Mouse (Mus musculus): Measurements from ENCODE around the gene Dlx6.
A peak's percentile ranks its signal among the peaks of the same experiment; 100 is the strongest.

Gene Dlx6

DNA sequence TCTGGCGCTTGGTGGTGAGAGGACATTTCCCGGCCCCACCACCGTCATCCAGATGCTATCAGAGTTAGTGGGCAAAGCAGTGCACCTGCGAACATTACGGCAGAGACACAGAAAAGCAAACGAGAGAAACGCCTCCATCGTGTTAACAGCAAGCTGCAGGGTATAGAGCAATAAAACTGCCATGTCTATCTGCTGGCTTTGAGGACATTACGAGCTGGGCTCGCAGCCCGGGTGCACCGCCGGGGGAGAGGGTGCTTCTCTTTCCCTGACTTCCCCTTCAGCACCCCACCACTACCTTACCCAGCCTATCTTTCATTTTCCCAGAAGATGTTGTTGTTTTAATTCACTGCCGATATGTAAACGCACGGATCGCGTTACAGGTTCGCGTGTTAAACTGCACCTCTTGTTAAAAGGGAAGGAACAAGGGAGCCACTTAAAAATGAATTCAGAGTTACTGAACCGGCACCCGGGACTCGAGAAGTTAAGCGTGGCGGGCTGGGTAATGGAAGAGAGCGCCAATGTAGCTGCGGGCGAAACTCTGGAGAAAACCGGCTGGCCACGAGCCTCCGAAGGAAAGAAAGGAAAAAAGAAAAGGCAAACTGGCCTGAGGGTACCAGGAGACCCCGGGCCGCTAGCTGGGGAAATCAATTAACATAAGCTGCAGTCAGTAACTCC lies 2.6 kb upstream of the Dlx6 start:
- DNase-seq: peak; percentile 68

DNA sequence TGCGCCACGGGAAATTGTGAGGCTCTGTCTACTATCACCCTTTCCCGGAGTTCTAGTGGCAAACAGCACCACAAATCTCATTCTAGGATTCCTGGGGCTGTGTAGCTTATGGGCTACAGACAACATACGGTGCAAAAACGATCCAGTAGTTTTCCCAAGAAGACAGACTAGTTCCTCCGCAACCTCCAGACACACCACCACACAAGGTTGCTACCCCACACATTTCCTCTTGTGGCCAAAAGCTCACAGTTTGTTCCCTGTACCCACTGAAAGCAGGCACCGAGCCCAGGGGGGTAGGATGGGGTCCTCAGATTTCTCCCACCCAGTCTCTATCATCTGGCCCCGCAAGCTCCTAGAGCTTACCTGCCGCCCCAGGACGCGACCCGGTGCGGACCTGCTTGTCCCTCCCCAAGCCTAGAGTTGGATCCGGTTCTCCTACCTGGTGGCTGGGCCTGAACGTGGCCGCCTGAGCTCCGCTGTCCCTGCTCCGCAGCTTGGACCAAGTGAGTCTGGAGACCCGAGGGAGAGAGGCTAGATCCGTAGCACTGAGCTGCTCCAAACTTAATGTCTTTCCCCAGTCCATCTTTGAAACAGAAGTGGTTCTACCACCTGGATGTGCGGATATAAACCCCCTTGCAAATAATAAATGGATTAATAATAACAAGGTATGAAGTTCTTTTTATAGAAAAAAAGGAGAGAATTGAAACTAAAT lies 1.9 kb upstream of the Dlx6 start:
- DNase-seq: peak; percentile 83

- DNase-seq: peak; percentile 33
These were observed 1.2 kb upstream of the Dlx6 start for GRCm38 (mm10) chr6:6861798-6862428.

DNA sequence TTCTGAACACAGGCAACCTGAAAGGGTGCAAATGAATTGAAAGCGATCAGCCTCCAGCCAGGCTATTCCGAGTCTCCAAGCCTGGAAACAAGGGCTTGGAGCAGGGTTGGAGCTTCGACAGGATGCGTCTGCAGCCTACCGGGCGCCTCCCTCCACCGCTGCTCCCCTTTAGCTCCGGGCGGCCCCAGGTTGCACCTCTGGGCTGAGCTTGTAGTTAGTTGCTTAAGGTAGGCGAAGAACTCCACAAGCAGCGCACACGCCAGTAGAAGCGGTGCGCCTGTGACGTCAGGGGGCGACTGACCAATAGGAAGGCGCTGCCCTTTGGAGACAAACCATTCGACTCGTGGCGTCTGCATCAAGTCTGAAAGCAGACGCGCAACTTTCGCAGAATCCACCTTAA lies 523 bp upstream of the Dlx6 start:
- DNase-seq: peak; percentile 91

DNA sequence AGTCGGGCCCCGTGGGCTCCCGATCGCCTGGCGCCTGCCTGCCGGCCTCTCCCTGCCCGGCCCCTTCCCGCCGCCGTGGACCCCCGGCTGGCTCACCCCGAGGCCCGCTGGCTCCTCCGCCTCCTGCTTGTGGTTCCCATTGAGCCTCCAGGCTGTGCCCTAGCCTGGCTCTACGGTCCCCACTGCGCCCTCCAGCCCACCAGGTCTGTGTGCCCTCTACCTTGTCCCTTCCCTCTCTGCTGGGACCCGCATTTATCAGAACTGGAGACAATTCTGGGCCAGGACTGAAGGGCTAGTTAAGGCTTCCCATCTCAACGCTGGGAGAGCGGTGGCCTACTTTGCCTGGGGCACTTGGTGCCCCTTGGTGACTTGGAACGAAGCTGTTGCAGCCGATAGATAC lies 821 bp downstream of the Dlx6 start:
- peak; percentile 81 for DNase-seq

DNA sequence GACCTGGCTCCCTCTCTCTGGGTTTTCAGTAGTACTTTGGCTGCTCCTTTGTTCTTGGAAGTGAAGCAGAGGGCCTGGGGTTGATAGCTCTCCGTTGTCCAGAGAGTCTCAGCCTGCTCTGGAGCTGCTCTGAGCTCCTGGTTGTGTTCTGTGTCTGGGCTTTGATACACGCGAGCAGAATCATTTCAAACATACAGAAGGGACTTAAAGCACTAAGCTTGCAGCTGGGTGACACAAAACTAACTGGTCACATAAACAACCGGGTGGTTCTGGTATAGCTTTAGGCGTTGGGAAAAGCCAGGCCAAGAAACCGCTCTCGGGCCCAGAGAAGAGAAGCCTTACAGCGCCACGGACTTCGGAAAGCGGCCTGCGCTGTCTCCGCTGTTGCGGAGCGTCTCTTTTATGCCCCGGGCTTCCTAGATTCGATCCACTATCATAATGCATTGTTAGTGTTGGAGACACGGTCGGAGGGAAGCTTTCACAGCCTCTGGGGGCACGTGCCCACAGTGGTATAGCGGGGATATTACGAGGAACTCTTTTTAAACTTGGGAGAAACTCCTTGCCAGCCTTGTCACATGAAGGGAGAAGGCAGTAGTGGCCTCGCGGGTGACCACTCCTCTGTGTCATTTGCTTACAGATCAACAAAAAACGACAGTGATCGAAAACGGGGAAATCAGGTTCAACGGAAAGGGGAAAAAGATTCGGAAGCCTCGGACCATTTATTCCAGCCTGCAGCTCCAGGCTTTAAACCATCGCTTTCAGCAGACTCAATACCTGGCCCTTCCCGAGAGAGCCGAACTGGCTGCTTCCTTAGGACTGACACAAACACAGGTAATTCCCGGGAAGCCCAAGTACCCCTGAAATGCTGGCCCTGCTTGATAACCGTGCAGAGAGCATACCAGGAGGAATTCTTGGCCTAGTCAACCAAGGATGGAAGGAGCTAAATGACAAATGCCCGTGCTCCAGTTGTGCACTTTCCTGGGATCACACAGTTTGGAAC lies 1.6 kb downstream of the Dlx6 start:
- peak; percentile 86 for DNase-seq

GRCm38 (mm10) chr6:6867031-6867430 lies 3.9 kb downstream of the Dlx6 start:
- peak; percentile 85 for DNase-seq

- DNase-seq: peak; percentile 13
These were observed 6.0 kb downstream of the Dlx6 start for GRCm38 (mm10) chr6:6869041-6869685.

- peak; percentile 54 for DNase-seq
These were observed 7.0 kb downstream of the Dlx6 start for GRCm38 (mm10) chr6:6869961-6870800.

GRCm38 (mm10) chr6:6870876-6871420 lies 7.8 kb downstream of the Dlx6 start:
- DNase-seq: peak; percentile 60

- DNase-seq: no peak
These were observed 8.6 kb downstream of the Dlx6 start for GRCm38 (mm10) chr6:6871692-6872091.

- peak; percentile 44 for DNase-seq
These were observed 9.7 kb downstream of the Dlx6 start for GRCm38 (mm10) chr6:6872873-6873272.

DNA sequence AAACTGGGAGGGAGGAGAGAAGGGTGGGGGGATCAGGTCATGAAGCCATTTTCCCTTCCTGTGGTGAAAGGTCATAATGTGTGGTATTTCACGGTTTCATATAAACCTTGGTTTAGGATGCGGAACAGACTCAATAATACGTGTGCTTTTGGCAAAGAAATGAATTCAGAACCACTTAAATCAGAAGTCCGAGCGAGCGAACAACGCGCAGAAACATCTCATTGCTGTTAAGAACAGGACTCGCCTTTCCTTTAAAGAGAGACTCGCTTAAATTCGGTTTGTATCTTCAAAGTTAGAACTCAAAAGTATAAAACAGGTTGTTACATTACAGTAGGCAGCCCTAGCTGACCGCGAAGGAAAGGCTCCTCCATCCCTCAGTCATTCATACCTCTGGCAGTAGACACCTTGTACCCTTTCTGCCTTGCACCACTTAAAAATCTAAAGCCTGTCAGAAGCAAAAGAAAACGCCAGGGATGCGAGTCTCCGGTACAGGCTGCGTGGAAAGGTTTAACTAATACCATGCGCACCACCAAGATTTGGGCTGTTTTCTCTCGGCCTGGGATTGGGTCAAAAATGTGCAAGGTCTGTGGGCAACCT lies 10.4 kb downstream of the Dlx6 start:
- no peak for DNase-seq

GRCm38 (mm10) chr6:6874073-6874771 lies 11.1 kb downstream of the Dlx6 start:
- DNase-seq: peak; percentile 80

- DNase-seq: peak; percentile 74
These were observed 12.0 kb downstream of the Dlx6 start for GRCm38 (mm10) chr6:6875136-6875535.

- peak; percentile 52 for DNase-seq
These were observed 12.5 kb downstream of the Dlx6 start for GRCm38 (mm10) chr6:6875676-6876075.

- DNase-seq: no peak
These were observed 13.1 kb downstream of the Dlx6 start for GRCm38 (mm10) chr6:6876231-6876630.

DNA sequence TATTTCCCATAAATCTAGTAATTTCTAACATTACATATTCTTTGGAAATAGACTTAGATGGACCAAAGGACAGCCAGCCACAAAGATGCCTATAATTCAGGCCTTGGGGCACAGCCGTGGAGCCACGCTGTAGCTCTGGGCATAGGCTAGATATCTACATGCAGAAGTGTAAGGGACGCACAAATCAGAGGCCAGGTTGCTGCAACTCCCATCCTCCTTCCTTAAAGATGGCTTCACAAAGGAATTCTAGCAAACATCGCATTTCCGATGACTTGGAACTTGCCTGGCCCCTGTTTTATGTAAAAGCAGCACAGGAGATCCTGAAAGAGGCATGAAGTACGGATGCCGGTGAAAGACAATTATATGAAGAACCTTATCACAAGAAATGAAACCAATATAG lies 13.6 kb downstream of the Dlx6 start:
- peak; percentile 60 for DNase-seq

DNA sequence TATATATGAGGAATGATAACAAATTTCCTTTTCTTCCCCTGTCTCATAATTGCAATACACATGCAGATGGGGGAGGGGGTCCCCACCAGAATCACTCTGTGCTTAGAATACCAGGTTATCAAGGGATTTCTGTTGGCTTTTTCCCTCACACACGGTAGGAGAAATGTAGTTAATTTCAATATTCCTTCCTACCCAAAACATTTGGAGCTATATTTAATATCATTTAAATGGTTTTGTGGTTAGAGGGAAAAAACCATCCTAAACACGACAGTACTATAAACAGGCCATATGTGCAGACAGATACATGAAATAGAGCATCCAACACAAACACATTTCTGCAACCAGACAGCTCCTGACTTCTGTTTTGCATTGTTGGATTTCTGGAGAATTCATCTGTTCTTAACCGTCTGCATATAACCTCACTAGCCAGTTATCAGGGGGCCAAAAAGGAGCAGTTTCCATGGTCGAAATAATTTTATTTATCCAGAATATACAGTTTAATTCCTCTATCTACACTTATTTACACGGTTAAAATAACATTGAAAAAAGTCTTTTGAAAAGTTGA lies 14.3 kb downstream of the Dlx6 start:
- no peak for DNase-seq

Measured in heart, adult 11 months (tissue).